19 mouse cellular contexts compared by ENCODE assay signal in the genomic region with DNA sequence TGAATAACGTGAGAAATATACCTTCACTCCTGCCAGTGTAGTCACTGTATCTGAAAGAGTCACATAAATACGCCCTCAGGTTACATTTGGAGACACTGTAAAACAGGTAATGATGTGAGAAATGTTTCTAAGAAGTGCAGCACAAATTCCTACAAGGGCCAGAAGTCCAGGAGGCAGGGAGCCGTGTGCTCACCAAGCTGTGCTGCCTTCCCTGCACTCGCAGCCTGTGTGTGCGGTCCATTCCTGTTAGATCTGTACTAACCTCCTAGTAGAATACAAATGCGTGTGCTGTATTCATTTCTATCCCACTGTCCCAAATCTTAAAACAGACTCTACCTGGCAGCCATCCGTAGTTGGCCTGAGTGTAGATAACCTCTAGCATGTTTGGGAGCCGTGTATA. TPM values are rescaled to one million over a fixed set of nuclear protein-coding genes. Genes with fewer than 3 reads are reported as not detected.
A peak's percentile ranks its signal among the peaks of the same experiment; 100 is the strongest.
DNase-seq lines count a peak whose midpoint lies in the region; TF ChIP-seq lines count a peak whose summit lies in the region.
"Had no signal": no experiment of that assay in that cellular context is flagged by ENCODE, and none has a peak within 500 bp of the region (broad histone marks: within the 10 kb centered on the region; RNA-seq: fewer than 3 reads in every experiment).

No protein-coding gene starts in this region.

- H3K36me3 ChIP-seq in myocyte (ENCODE audit: control insufficient read depth, insufficient read depth): peaks cover 43% of the 10 kb centered on the region

- no peak for DNase-seq in B cell, adult 2 months
- DNase-seq: adrenal gland, adult 2 months; adrenal gland, adult 8-10 months; adrenal gland, postnatal 10 days; adrenal gland, postnatal 14 days; adrenal gland, postnatal 25 days; adrenal gland, postnatal 36 days; cerebellum, adult 11 months; cerebellum, adult 11-12 months; cerebellum, adult 18-20 months; cerebellum, adult 2 months; cerebellum, adult 8-10 months had no signal

- peak; percentile 41 for TF ChIP-seq POLR2A in myocyte (IDR thresholded peaks at IDR 0.05; ENCODE audit: insufficient read length, low read depth)

- no peak overlapping the region for H3ac ChIP-seq in myocyte (ENCODE audit: control insufficient read depth, insufficient read length)

- H3K79me2 ChIP-seq in myocyte (ENCODE audit: control insufficient read depth, insufficient read depth): no peaks in the 10 kb centered on the region

- H3K4me2 ChIP-seq in myocyte (ENCODE audit: low read depth): no peak overlapping the region

- no peaks in the 10 kb centered on the region for H3K27me3 ChIP-seq in myocyte (ENCODE audit: control insufficient read depth, insufficient read depth, insufficient read length)
- H3K27me3 ChIP-seq: CH12.LX, Patski had no signal

- H3K4me3 ChIP-seq in myocyte: no peak overlapping the region

TF ChIP-seq in myocyte, 11 proteins besides CTCF, POLR2A, EP300 and RAD21:
- TF ChIP-seq POLR2AphosphoS2 (IDR thresholded peaks at IDR 0.05; ENCODE audit: insufficient read length, low read depth): peak; percentile 93
- TF ChIP-seq MAX (IDR thresholded peaks at IDR 0.05; ENCODE audit: low read depth): no peak

RNA-seq across cellular contexts. Expression of gene 2810021J22Rik, which starts 6.3 kb away (rescaled TPM):
- 2.5 TPM for polyA plus RNA-seq in myocyte (2012; fragmentation: generic; extraction: Trizol)

RNA-seq across cellular contexts. Expression of gene Gm12258, which starts 13.8 kb away (rescaled TPM):
- polyA plus RNA-seq in myocyte (2012; fragmentation: generic; extraction: Trizol): 2.0 TPM

RNA-seq across cellular contexts. Expression of gene Olfr311, which starts 21.7 kb away (rescaled TPM):
- not detected for polyA plus RNA-seq in myocyte (2012; fragmentation: generic; extraction: Trizol)
- polyA plus RNA-seq: adrenal gland, adult 2 months; brain, embryonic 14.5 days; C2C12; CD4-positive, CD25-positive, alpha-beta regulatory T cell, adult 4 months; cerebellum, adult 2 months; G1E; Patski had no signal

RNA-seq across cellular contexts. Expression of gene Olfr312, which starts 31.7 kb away (rescaled TPM):
- not detected for polyA plus RNA-seq in myocyte (2012; fragmentation: generic; extraction: Trizol)
- polyA plus RNA-seq: adrenal gland, adult 2 months; brain, embryonic 14.5 days; C2C12; cerebellum, adult 2 months; G1E; Patski had no signal

RNA-seq across cellular contexts. Expression of gene Zfp39, which starts 43.3 kb away (rescaled TPM):
- polyA plus RNA-seq in myocyte (2012; fragmentation: generic; extraction: Trizol): 0.96 TPM
